Mouse (Mus musculus) retina, postnatal 7 days (tissue): ENCODE data around the gene Tssk2.

ENCODE experiments used
- DNase-seq: peaks from one replicate; pipeline ENCODE4 v3.0.0-alpha.2; 2012; ENCODE audit warnings: low read depth, low spot score

Gene Tssk2

GRCm38 (mm10) chr16:17898462-17898861 lies at the start of gene Tssk2, which contains the start of gene Dgcr2:
Tssk2 (plus strand) TSS chr16:17898637.
Dgcr2 (minus strand) TSS chr16:17898562.
- no peak for DNase-seq

- peak; percentile 59 for DNase-seq
These were observed 49.5 kb upstream of the Tssk2 start for GRCm38 (mm10) chr16:17848928-17849327.

GRCm38 (mm10) chr16:17849486-17849885 lies 49.0 kb upstream of the Tssk2 start:
- DNase-seq, result no peak

GRCm38 (mm10) chr16:17851331-17851730 lies 47.1 kb upstream of the Tssk2 start:
- no peak for DNase-seq

- no peak for DNase-seq
These were observed 46.6 kb upstream of the Tssk2 start for GRCm38 (mm10) chr16:17851860-17852259.

- DNase-seq, result no peak
These were observed 45.2 kb upstream of the Tssk2 start for GRCm38 (mm10) chr16:17853263-17853662.

- DNase-seq, result no peak
These were observed 41.3 kb upstream of the Tssk2 start for GRCm38 (mm10) chr16:17857157-17857556.

- no peak for DNase-seq
These were observed 39.8 kb upstream of the Tssk2 start for GRCm38 (mm10) chr16:17858592-17858991.

- no peak for DNase-seq
These were observed 33.1 kb upstream of the Tssk2 start for GRCm38 (mm10) chr16:17865293-17865692.

- DNase-seq, result no peak
These were observed 32.7 kb upstream of the Tssk2 start for GRCm38 (mm10) chr16:17865770-17866169.

GRCm38 (mm10) chr16:17871248-17871647 lies 27.2 kb upstream of the Tssk2 start:
- DNase-seq, result no peak

GRCm38 (mm10) chr16:17872995-17873394 lies 25.4 kb upstream of the Tssk2 start:
- no peak for DNase-seq

- DNase-seq, result no peak
These were observed 23.3 kb upstream of the Tssk2 start for GRCm38 (mm10) chr16:17875174-17875573.

- DNase-seq, result no peak
These were observed 22.3 kb upstream of the Tssk2 start for GRCm38 (mm10) chr16:17876096-17876495.

GRCm38 (mm10) chr16:17879571-17879970 lies 18.9 kb upstream of the Tssk2 start:
- no peak for DNase-seq

GRCm38 (mm10) chr16:17882196-17882595 lies 16.2 kb upstream of the Tssk2 start:
- no peak for DNase-seq

- no peak for DNase-seq
These were observed 14.3 kb upstream of the Tssk2 start for GRCm38 (mm10) chr16:17884116-17884515.

- no peak for DNase-seq
These were observed 8.6 kb upstream of the Tssk2 start for GRCm38 (mm10) chr16:17889689-17890341.

GRCm38 (mm10) chr16:17890342-17890727 lies 8.1 kb upstream of the Tssk2 start:
- no peak for DNase-seq

GRCm38 (mm10) chr16:17890917-17891566 lies 7.4 kb upstream of the Tssk2 start:
- DNase-seq, result no peak

- peak; percentile 97 for DNase-seq
These were observed 6.9 kb upstream of the Tssk2 start, which contains the start of gene Gm20518 for GRCm38 (mm10) chr16:17891567-17891959. Gm20518 (minus strand) TSS chr16:17891671.

GRCm38 (mm10) chr16:17892606-17893005 lies 5.8 kb upstream of the Tssk2 start:
- no peak for DNase-seq

GRCm38 (mm10) chr16:17893923-17894322 lies 4.5 kb upstream of the Tssk2 start, which contains the start of gene Tssk1:
Tssk1 (plus strand) TSS chr16:17894223.
- no peak for DNase-seq
